Mouse (Mus musculus): Measurements from ENCODE around the gene Mesp2. TPM values are rescaled to one million over a fixed set of nuclear protein-coding genes. Genes with fewer than 3 reads are reported as not detected.

Gene Mesp2
- total RNA-seq, 2 experiments from 2014 or later = not detected

DNA sequence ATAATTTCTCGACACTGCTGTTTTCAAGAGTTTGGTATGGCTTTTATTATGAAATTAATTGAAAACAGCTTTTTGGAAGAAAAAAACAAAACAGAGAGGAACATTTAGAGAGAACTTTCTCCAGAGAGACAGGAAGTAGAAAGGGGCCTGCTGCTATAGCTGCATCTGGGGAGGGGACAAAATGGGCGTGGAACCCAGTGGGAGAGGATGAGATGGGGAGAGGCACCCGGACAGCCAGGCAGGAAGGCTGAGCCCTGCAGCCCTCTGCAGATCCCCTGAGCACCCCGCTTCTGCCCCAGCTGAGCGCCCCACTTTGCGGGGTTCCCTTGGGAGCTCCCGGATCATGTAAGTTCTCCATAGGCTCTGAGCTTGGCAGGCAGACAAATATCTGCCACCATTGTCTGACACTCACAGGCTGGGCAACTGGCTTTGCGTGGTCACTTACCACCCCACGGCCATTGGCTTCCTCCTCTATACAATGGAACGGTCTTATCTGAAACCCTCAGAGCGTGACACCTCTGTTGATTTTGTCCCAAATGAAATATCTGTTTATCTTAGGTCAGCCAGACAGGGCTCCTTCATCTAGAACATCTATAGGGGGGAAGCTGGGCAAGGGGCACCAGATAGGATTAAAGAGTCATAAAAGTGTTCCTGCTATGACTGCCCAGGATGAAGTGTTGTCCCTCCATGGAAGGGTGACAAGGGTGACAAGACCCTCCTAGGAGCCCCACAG, 47.8 kb downstream of the Mesp2 start:
- ATAC-seq (replicated peaks; ENCODE audit: low FRiP score, poor library complexity, severe bottlenecking) = no peak

DNA sequence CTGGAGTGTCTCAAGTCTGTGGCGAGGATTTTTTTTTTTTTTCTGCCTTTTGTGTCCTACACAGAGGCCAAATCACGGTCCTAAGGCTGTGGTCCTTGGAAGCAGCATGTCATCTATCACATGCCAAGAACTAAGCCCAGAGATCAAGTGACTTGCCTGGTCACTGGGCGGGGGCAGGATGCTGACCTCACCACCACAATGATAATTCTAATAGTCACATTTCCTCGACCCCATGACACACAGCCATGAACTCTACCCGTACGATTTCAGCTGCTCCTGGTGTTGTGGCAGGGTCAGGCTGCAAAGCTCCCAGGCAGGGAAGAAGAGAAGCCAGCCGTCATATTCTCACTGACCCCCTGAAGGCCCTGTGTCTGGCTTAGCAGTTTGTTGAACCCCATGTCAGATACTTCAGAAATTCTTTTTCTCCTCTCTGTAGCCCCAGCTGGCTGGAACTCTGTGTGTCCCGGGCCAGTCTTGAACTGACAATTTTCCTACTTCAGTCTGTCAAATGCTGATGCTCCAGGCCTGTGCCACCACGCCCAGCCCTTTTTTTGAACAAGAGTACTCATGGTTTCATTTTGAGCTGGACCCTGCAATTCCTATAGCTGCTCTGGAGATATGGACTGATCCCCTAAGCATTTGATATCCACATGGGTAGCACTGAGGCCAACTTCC, 48.6 kb downstream of the Mesp2 start:
- ATAC-seq (replicated peaks; ENCODE audit: low FRiP score, poor library complexity, severe bottlenecking) = no peak

DNA sequence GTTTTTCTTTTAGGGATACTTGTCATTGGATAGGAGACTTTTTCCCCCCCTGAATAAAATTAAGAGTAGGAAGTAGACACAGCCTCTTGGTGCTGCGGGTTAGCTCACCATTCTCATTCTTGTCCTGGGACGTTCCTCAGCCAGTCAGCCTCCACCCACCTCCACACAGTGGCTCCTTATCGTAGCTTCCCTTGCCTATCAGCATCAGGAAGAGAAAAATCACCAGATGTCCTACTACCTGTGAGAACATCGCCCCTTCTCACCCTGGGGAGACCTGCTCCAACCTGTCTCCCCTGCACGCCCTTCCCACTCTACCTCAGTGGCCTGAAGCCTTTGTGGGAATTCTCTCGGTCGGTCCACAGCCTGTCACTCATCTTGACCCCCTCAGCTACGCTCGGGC, 50.3 kb downstream of the Mesp2 start, which contains the start of gene Anpep:
TSS of gene Anpep (minus strand) at position 249 of the 400 bp plus-strand sequence.
- ATAC-seq (replicated peaks; ENCODE audit: low FRiP score, poor library complexity, severe bottlenecking) = no peak

DNA sequence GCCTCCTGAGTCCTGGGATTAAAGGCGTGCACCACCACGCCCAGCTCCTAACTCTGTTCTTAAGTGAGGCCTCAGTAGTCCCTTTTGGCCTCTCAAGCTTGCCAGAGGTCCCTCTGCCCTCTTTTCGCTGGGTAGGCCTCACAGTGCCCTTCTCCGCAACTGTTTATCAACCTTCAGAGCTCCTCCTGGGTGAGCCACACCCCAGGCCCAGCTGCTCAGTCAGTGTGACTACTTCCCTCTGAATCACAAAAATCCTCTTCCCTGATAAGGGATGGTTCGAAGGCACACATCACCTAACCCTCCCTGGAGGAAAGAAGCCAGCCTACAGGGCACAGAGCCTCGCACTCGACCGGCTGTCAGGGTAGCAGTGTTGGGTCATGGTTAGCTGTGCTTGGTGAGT, 51.3 kb downstream of the Mesp2 start:
- ATAC-seq (replicated peaks; ENCODE audit: low FRiP score, poor library complexity, severe bottlenecking) = no peak; the same call in 1 of the 2 replicates

Other genes with a start within 250 kb of the Mesp2 start
- gene Rhcg, start 193.1 kb upstream of the Mesp2 start, total RNA-seq (2015; ENCODE audit: low replicate concordance) = not detected in 2 replicates
- not detected in 2 replicates for gene Rhcg, start 193.1 kb upstream of the Mesp2 start, total RNA-seq (2017; ENCODE audit: low replicate concordance)
- 52.3 and 68.3 TPM in 2 replicates for gene Ticrr, start 150.5 kb upstream of the Mesp2 start, total RNA-seq (2015; ENCODE audit: low replicate concordance)
- gene Ticrr, start 150.5 kb upstream of the Mesp2 start, total RNA-seq (2017; ENCODE audit: low replicate concordance) = 52.8 and 65.1 TPM in 2 replicates
- not detected in 2 replicates for gene Kif7, start 95.0 kb upstream of the Mesp2 start, total RNA-seq (2015; ENCODE audit: low replicate concordance)
- 0.13 TPM in 1 of 2 replicates, not detected in the other for gene Kif7, start 95.0 kb upstream of the Mesp2 start, total RNA-seq (2017; ENCODE audit: low replicate concordance)
- not detected in 2 replicates for gene Plin1, start 77.8 kb upstream of the Mesp2 start, total RNA-seq (2015; ENCODE audit: low replicate concordance)
- gene Plin1, start 77.8 kb upstream of the Mesp2 start, total RNA-seq (2017; ENCODE audit: low replicate concordance) = not detected in 2 replicates
- 1.3 and 4.0 TPM in 2 replicates for gene Pex11a, start 67.6 kb upstream of the Mesp2 start, total RNA-seq (2015; ENCODE audit: low replicate concordance)
- not detected in 2 replicates for gene Pex11a, start 67.6 kb upstream of the Mesp2 start, total RNA-seq (2017; ENCODE audit: low replicate concordance)
- not detected in 2 replicates for gene Wdr93, start 67.6 kb upstream of the Mesp2 start, total RNA-seq (2015; ENCODE audit: low replicate concordance)
- gene Wdr93, start 67.6 kb upstream of the Mesp2 start, total RNA-seq (2017; ENCODE audit: low replicate concordance) = not detected in 2 replicates
- gene Mesp1, start 16.9 kb upstream of the Mesp2 start, total RNA-seq (2015; ENCODE audit: low replicate concordance) = not detected in 2 replicates
- not detected in 2 replicates for gene Mesp1, start 16.9 kb upstream of the Mesp2 start, total RNA-seq (2017; ENCODE audit: low replicate concordance)
- not detected in 2 replicates for gene Anpep, start 50.3 kb downstream of the Mesp2 start, total RNA-seq (2015; ENCODE audit: low replicate concordance)
- gene Anpep, start 50.3 kb downstream of the Mesp2 start, total RNA-seq (2017; ENCODE audit: low replicate concordance) = not detected in 2 replicates
- 6.7 and 6.8 TPM in 2 replicates for gene Ap3s2, start 109.9 kb downstream of the Mesp2 start, total RNA-seq (2015; ENCODE audit: low replicate concordance)
- gene Ap3s2, start 109.9 kb downstream of the Mesp2 start, total RNA-seq (2017; ENCODE audit: low replicate concordance) = 1.5 and 1.9 TPM in 2 replicates
- gene Arpin, start 124.6 kb downstream of the Mesp2 start, total RNA-seq (2015; ENCODE audit: low replicate concordance) = not detected in 2 replicates
- not detected in 2 replicates for gene Arpin, start 124.6 kb downstream of the Mesp2 start, total RNA-seq (2017; ENCODE audit: low replicate concordance)
- 5.4 and 10.9 TPM in 2 replicates for gene Zfp710, start 214.1 kb downstream of the Mesp2 start, total RNA-seq (2015; ENCODE audit: low replicate concordance)
- gene Zfp710, start 214.1 kb downstream of the Mesp2 start, total RNA-seq (2017; ENCODE audit: low replicate concordance) = 2.4 and 3.6 TPM in 2 replicates